Mouse (Mus musculus) G1E-ER4 (cell line): Measurements from ENCODE around the gene H2-T24. TPM values are rescaled to one million over a fixed set of nuclear protein-coding genes. Genes with fewer than 3 reads are reported as not detected.

ENCODE experiments used
- GATA1 ChIP-seq: IDR thresholded peaks from one replicate; pipeline ENCODE4 v1.8.0; 2012; ENCODE audit warnings: low read length, inconsistent platforms
- polyA plus RNA-seq: library from polyadenylated mRNA; stranded (reverse); fragments of >175 nt; gene quantifications from 2 replicates; pipeline ENCODE4 v1.2.3, GENCODE M21; 2012

Gene H2-T24
- polyA plus RNA-seq, 1 experiment = 0.15 TPM

DNA sequence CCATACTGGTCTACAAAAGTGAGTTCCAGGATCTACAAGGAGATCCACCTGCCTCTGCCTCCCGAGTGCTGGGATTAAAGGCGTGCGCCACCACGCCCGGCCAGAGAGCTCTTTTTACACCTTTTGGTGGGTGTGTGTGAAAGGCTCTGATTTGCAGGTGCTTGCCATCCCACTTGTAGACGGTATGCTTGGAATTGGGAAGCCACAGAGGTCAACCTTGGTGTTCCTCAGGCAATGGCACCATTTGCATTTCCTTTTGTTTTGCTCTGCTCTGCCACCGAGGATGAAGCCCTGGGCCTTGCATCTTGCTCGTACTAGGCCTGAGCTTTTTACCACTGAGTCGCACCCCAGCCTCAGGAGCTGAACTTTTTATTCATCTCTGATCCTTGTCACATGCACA lies 38.6 kb downstream of the H2-T24 start:
- no peak for TF ChIP-seq GATA1

- no peak for TF ChIP-seq GATA1
Measured at GRCm38 (mm10) chr17:35980363-35980754, 40.0 kb downstream of the H2-T24 start.

DNA sequence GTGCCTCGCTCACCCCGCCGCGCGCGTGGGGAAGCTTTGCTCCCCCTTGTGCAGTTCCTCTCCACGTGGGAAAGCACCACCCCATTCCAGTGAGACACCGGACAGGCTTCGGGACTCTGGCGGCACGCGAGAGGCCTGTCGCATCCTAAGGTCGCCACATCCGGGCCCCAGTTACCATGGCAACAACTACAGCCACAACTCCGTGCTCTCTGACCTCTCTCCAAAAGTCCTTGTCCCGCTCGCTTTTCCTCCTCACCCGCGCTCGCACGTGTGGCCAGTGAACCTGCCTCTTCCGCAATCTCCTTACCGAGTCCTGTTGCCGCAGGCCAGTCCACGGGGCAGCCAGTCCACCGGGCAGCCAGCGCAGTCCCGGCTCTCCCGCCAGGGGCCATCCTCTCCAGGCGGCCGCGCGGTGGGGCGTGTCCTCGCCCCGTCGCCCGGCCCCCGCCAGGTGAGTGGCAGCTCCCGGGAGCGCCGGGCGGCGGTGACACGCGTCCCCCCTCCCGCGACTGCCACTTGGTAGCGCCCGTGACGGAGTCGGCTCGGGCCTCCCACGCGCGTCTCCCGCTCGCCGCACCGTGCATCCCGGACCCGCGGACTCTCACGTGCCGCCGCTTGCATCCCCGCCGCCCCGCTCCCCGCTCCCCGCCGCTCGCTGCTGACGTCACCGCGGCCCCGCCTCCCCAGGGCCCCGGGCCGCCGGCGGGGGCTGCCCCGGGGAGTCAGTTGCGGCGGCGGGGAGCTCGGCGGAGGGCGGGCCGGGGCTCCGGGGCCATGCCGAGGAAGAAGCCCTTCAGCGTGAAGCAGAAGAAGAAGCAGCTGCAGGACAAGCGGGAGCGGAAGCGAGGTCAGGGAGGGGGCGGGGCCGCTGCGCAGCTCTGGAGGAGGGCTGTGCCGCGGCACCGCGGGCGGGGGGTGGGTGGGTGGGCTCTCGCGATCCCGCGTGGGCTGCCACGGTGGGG lies 40.7 kb downstream of the H2-T24 start, which contains the start of the genes Gnl1 and Prr3:
Gene Gnl1 (plus strand): TSS at position 451 of the 962 bp plus-strand sequence.
Gene Prr3 (minus strand): TSS at position 836 of the 962 bp plus-strand sequence.
- TF ChIP-seq GATA1 = no peak

DNA sequence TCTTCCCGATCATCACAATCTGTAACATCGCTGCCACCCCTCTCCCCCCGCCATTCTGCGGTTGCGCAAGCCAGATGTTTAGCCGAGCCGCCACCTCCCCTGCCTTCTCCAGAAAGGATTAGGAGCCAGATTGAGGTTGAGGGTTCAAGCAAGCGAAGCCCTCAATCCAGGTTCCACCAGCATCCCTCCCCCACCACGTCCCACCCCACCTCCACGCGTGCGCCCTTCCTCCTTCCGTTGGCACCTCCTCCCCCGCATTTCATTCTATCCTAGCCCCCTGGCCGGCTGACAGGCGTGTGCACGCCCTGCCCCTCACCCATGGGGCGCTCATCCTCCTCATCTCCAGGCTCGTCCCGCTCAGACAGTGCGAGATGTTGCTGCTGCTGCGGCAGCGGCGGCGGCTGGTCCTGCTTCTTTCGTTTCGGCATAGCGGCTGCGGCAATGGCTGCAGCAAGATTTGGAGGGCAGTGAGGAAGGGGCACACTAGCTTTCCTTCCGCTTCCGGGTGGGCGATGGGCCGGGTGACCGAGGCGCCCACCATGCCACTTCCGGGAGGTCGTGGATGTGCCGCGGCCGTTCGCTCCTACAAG lies 41.5 kb downstream of the H2-T24 start:
- TF ChIP-seq GATA1 = no peak

- no peak for TF ChIP-seq GATA1
Measured at GRCm38 (mm10) chr17:35972131-35972530, 48.2 kb downstream of the H2-T24 start.

DNA sequence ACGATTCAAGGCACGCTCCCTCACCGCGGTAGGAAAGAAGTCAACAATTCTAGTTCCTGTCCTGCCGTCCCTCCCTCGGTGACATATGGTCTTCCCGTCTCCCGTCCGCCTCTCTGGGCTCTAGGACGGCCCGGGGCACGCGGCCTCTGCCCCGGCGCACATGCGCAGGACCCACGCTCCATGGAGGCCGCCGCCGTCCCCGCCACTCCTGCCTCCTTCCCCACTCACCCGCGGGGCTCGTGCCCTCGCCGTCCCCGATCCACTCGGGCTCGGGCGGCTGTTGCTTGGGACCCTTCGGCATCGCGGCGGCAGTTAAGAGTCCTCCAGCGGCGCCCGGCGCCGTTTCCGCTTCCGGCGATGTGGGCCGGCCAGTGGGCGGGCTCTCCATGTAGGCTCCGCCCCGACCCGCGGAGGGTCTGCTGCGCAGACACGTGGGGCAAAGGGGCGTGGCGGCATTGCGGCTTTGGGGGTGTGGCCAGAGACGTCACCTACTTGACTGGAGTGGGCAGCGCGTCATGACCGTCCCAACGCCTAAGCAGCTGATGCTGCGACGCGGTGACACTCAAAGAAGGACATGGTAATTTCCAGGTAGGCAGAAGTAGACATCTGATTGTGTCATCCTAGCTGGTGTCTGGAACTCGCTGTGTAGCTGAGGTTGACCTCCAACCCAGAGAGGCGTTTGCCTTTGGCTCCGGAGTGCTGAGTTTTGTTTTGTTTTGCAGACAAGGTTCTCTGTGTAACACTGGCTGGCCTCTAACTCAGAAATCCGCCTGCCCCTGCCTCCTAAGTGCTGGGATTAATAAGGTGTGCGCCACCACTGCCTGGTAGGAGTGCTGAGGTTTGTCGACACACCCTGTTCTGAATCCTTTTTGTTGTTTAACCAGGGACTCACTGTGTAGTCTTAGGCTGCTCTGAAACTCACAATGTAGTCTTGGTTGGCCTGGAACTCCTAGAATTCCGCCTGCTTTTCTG lies 50.7 kb downstream of the H2-T24 start, which contains the start of gene Abcf1:
Gene Abcf1 (minus strand): TSS at position 344 of the 972 bp plus-strand sequence.
- no peak for TF ChIP-seq GATA1

DNA sequence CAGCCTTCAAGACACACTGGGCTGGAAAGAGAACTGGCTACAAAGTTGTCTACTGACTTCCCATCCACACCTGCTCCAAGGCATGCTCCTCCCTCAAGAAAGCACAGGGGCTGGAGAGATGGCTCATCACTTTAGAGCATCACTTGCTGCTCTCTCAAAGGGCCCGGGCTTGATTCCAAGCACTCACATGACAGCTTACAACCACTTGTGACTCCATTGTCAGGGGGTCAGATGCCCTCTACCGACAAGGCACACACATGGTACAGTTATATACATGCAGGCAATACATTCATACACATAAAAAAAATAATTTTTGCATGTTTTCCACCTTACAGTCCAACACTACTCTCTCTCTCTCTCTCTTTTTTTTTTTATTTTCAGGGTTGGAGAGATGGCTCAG lies 52.7 kb downstream of the H2-T24 start:
- TF ChIP-seq GATA1 = no peak

- no peak for TF ChIP-seq GATA1
Measured at GRCm38 (mm10) chr17:35963279-35963678, 57.1 kb downstream of the H2-T24 start.

GRCm38 (mm10) chr17:35958533-35959223 lies 61.7 kb downstream of the H2-T24 start:
- no peak for TF ChIP-seq GATA1

Other genes starting within 250 kb of the H2-T24 start
- gene Ier3, start 198.9 kb downstream of the H2-T24 start, polyA plus RNA-seq = 33.3 and 33.4 TPM in 2 replicates
- 85.3 and 87.0 TPM in 2 replicates for gene Flot1, start 197.3 kb downstream of the H2-T24 start, polyA plus RNA-seq
- 178 and 400 TPM in 2 replicates for gene Tubb5, start 182.3 kb downstream of the H2-T24 start, polyA plus RNA-seq
- 22.5 and 24.1 TPM in 2 replicates for gene Mdc1, start 179.0 kb downstream of the H2-T24 start, polyA plus RNA-seq
- 13.8 and 21.9 TPM in 2 replicates for gene Nrm, start 159.2 kb downstream of the H2-T24 start, polyA plus RNA-seq
- gene Ppp1r18, start 155.0 kb downstream of the H2-T24 start, polyA plus RNA-seq = 36.5 and 37.7 TPM in 2 replicates
- gene Dhx16, start 140.7 kb downstream of the H2-T24 start, polyA plus RNA-seq = 65.8 and 80.6 TPM in 2 replicates
- gene 2310061I04Rik, start 123.1 kb downstream of the H2-T24 start, polyA plus RNA-seq = 197 and 224 TPM in 2 replicates
- 13.6 and 20.0 TPM in 2 replicates for gene Atat1, start 110.5 kb downstream of the H2-T24 start, polyA plus RNA-seq
- gene Mrps18b, start 104.2 kb downstream of the H2-T24 start, polyA plus RNA-seq = 6.5 and 7.3 TPM in 2 replicates
- 47.9 and 54.1 TPM in 2 replicates for gene Ppp1r10, start 104.1 kb downstream of the H2-T24 start, polyA plus RNA-seq
- 160 and 207 TPM in 2 replicates for gene Abcf1, start 50.8 kb downstream of the H2-T24 start, polyA plus RNA-seq
- gene Gnl1, start 40.7 kb downstream of the H2-T24 start, polyA plus RNA-seq = 117 and 120 TPM in 2 replicates
- 37.1 and 43.4 TPM in 2 replicates for gene Prr3, start 40.3 kb downstream of the H2-T24 start, polyA plus RNA-seq
- gene H2-T23, start 12.3 kb upstream of the H2-T24 start, polyA plus RNA-seq = 4.8 and 5.6 TPM in 2 replicates
- gene H2-T22, start 22.2 kb upstream of the H2-T24 start, polyA plus RNA-seq = 4.0 and 6.0 TPM in 2 replicates
- not detected in 2 replicates for gene Gm6034, start 22.4 kb upstream of the H2-T24 start, polyA plus RNA-seq
- not detected in 2 replicates for gene Gm11127, start 37.8 kb upstream of the H2-T24 start, polyA plus RNA-seq
- gene Gm19684, start 101.1 kb upstream of the H2-T24 start, polyA plus RNA-seq = 0.03 TPM in 1 of 2 replicates, not detected in the other
- gene Gm7030, start 108.9 kb upstream of the H2-T24 start, polyA plus RNA-seq = not detected in 2 replicates
- gene Gm8909, start 148.0 kb upstream of the H2-T24 start, polyA plus RNA-seq = not detected in 2 replicates
- not detected in 2 replicates for gene H2-T3, start 169.7 kb upstream of the H2-T24 start, polyA plus RNA-seq
- 62.5 and 118 TPM in 2 replicates for gene Rpp21, start 237.5 kb upstream of the H2-T24 start, polyA plus RNA-seq